Mouse (Mus musculus) neural tube, embryonic 12.5 days (tissue): Measurements from ENCODE around the gene Gtse1. TPM values are rescaled to one million over a fixed set of nuclear protein-coding genes. Genes with fewer than 3 reads are reported as not detected.
A peak's percentile ranks its signal among the peaks of the same experiment; 100 is the strongest.

Experiments
- ATAC-seq: fragments of 200-750 bp; cut with Nextera tagmentation; 2 replicates; pipeline ENCODE4 v1.8.0; 2017; ENCODE audit warnings: low read depth, mild to moderate bottlenecking, moderate TSS enrichment, moderate library complexity; ENCODE audit not compliant: low FRiP score
- H3K27ac ChIP-seq: fragments of 300-500 bp; sonication (generic); 2 replicates; pipeline ENCODE4 v1.5.1; 2016
- H3K27me3 ChIP-seq: fragments of 300-500 bp; sonication (generic); replicated peaks from 2 replicates; pipeline ENCODE4 v1.6.1; 2016; ENCODE audit warnings: mild to moderate bottlenecking
- H3K36me3 ChIP-seq: fragments of 300-500 bp; sonication (generic); 2 replicates; pipeline ENCODE4 v1.6.1; 2016; ENCODE audit warnings: mild to moderate bottlenecking
- H3K4me1 ChIP-seq: fragments of 300-500 bp; sonication (generic); 2 replicates; pipeline ENCODE4 v1.6.1; 2016
- H3K4me2 ChIP-seq: fragments of 300-500 bp; sonication (generic); replicated peaks from 2 replicates; pipeline ENCODE4 v1.6.1; 2016; ENCODE audit warnings: mild to moderate bottlenecking
- H3K4me3 ChIP-seq: fragments of 300-500 bp; sonication (generic); 2 replicates; pipeline ENCODE4 v1.5.1; 2016
- H3K9ac ChIP-seq: fragments of 300-500 bp; sonication (generic); 2 replicates; pipeline ENCODE4 v1.6.1; 2016; ENCODE audit warnings: mild to moderate bottlenecking
- H3K9me3 ChIP-seq: fragments of 300-500 bp; sonication (generic); 2 replicates; pipeline ENCODE4 v1.6.1; 2016; ENCODE audit warnings: mild to moderate bottlenecking
- WGBS: fragments of 180-500 bp; shearing (Covaris S2); methylation state at CpG from one replicate; pipeline ENCODE4 v1.1.7; 2016; 5-methylcytosine and 5-hydroxymethylcytosine counted together
- polyA plus RNA-seq: library from polyadenylated mRNA; unstranded; fragments of >200 nt; fragmentation: Nextera tagmentation; extraction: Ambion mirVana; gene quantifications from 2 replicates; pipeline ENCODE4 v1.2.1, GENCODE M21; 2016

Gtse1 gene
- polyA plus RNA-seq, result 24.1 TPM in 2 replicates

DNA sequence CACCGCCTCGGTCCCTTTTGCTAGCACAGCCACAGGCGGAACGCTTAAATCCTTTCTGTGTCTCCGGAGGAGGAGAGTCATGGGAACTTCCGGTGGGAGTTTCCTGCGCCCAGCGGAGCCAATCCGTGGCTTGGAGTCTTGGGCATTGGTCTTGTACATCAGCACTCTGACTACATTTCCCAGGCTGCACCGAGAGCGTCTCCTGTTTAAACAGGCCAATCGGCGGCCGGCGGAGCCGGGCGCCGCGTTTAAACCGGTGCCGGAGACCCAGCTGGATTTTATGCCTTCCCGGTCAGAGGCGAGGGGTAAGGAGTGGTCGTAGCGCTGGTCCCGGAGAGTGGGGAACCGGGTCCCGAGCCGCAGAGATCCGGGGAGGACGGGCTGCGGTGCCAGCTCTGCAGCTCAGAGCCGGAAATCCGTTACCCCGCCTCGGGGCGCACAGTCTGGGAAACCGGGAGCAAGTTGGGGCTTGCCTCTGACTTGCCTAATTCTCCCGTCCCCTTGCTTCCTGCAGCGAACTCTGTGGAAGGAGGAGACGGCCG, at the start of gene Gtse1:
Gtse1 (plus strand) TSS at position 256 of the 542 bp plus-strand sequence.
- H3K27ac ChIP-seq, result peak within 1 kb of the TSS; percentile 57; the same call in 1 of the 2 replicates
- under 1% methylated on average over 42 of the region's 42 CpGs for WGBS
- H3K9ac ChIP-seq, result peak within 1 kb of the TSS; percentile 77
- peak; percentile 96 for ATAC-seq
- no peaks in the 10 kb centered on the region for H3K27me3 ChIP-seq
- no peaks in the 10 kb centered on the region for H3K9me3 ChIP-seq
- peak within 1 kb of the TSS; percentile 87 for H3K4me2 ChIP-seq
- H3K4me1 ChIP-seq, result peaks cover 23% of the 10 kb centered on the region
- peak within 1 kb of the TSS; percentile 71 for H3K4me3 ChIP-seq
- peaks cover 28% of the 10 kb centered on the region for H3K36me3 ChIP-seq

DNA sequence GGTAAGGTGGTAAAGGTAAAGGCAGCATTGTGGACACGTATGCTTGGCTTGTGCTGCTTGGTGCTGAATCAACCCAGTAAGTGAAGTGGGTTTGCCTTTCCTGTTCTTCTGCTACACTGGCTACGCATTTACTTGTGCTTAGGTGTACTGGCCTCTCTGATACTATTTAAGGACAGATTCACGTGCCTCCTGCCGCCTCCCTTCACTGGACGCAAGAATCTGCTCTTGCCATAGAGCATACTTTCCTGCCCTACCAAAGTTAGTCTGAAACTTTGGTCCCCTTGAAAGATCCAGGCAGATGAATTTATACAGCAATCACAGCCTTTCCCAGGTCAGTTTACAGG, 49.1 kb upstream of the Gtse1 start:
- no peaks in the 10 kb centered on the region for H3K9me3 ChIP-seq
- H3K4me3 ChIP-seq, result peak overlapping the region; percentile 73; the same call in 1 of the 2 replicates
- H3K27ac ChIP-seq, result no peak overlapping the region
- H3K36me3 ChIP-seq, result no peaks in the 10 kb centered on the region
- WGBS, result 87% methylated on average over 5 of the region's 5 CpGs
- no peaks in the 10 kb centered on the region for H3K27me3 ChIP-seq
- H3K9ac ChIP-seq, result no peak overlapping the region
- no peak for ATAC-seq
- peak overlapping the region; percentile 89 for H3K4me2 ChIP-seq
- peaks cover 7% of the 10 kb centered on the region for H3K4me1 ChIP-seq

DNA sequence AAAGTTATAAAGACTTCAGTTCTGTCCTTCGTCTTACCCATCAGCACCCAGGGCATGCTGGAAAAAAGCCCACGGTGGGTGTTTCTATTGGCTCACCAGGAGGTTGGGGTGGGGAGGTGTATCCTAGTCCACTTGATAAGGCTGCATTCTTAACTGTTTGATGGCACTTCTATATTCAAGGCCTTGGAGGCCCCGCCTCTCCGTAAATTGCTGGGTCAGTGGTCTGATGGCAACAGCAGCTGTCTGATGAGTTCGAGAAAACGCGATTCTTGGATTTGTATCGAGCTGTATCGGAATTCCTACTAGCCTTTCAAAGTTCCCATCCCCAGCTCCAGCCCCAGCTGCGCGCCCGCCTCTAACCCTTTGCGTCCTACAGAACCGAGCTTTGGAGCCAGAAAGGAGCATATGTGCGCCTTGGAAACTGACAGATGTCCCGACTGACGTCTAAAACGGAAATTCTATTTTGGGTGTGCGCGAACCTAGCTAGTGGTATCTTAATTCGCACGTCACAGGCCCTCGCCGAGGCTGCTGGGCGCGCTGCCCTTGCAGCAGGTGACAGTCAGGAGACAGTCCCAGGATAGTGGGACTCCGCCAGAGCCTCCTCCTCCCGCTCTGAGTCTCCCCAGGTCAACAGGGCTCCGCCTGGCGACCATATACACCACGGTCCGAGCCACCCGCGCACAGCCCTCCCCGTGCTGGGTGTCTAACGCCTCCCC, 48.6 kb upstream of the Gtse1 start:
- H3K27me3 ChIP-seq, result no peaks in the 10 kb centered on the region
- no peaks in the 10 kb centered on the region for H3K9me3 ChIP-seq
- H3K27ac ChIP-seq, result peak overlapping the region; percentile 42; the same call in 1 of the 2 replicates
- H3K4me3 ChIP-seq, result peak overlapping the region; percentile 73
- peak; percentile 90 for ATAC-seq
- peak overlapping the region; percentile 89 for H3K4me2 ChIP-seq
- H3K9ac ChIP-seq, result peak overlapping the region; percentile 72
- H3K36me3 ChIP-seq, result no peaks in the 10 kb centered on the region
- 5% methylated on average over 36 of the region's 36 CpGs for WGBS
- H3K4me1 ChIP-seq, result peaks cover 7% of the 10 kb centered on the region

DNA sequence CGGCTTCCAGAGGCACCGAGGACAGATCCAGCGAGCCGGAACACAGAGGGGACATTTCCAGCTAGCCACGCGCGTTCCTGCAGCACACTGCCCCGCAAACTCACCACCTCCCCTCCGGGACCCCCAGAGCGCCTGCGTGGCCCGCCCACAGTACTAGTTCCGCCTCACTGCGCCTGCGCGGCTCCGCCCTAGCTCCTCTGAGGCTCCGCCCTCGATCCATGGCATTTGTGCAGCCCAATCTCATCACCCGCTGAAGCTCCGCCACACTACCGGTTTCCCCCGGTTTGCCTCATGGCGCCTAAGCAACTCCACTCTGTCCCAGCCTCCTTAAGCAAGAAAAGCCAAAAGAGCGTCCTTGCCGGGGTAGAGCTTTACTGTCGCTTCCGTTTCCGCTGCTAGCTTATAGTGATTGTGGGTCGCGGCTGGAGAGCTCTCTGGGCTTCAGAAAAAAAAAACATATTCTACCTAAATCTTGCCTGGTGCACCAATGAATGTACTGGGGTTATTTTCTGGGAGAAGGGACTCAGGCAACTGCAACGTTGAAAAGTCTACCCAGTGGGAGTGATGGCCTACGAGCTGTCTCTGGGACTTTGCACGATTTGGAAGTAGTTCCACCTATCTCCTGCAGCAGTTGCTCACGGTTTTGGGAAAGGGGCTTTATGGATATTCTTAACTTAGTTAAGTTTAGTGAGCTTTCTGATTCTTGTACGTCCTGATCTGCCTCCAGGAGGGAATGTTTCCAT, 47.8 kb upstream of the Gtse1 start, which contains the start of gene Cdpf1:
Cdpf1 (minus strand) TSS at position 163 of the 743 bp plus-strand sequence.
- Histone ChIP-seq H3K9me3 (no peaks in the 10 kb centered on the region), H3K4me1 (peaks cover 7% of the 10 kb centered on the region), H3K9ac (peak within 1 kb of the TSS; percentile 72), H3K27ac (peak within 1 kb of the TSS; percentile 42; the same call in 1 of the 2 replicates), H3K4me2 (peak within 1 kb of the TSS; percentile 89), H3K27me3 (no peaks in the 10 kb centered on the region), H3K4me3 (peak within 1 kb of the TSS; percentile 73), H3K36me3 (no peaks in the 10 kb centered on the region)
- WGBS, result 3% methylated on average over 36 of the region's 36 CpGs
- ATAC-seq, result peak; percentile 95

DNA sequence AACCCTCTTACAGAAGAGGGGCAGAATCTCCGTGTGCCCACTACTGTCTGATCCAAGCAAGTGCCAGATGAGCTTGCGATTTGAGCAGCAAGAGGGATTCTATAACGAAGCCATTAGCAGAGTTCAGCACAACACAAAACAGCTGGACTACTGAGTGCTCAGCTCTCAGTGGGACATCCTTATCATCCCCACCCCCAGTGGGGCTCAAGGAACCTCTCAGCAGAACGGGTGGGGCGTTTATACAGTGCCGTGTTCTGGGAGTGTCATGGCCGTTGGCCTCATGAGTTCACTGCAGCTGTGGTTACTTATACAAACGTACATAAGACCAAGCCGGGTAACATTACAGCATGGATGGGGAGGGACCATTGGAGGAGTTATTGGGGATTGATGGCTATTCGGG, 46.1 kb upstream of the Gtse1 start:
- no peaks in the 10 kb centered on the region for H3K27me3 ChIP-seq
- H3K27ac ChIP-seq, result no peak overlapping the region
- H3K9me3 ChIP-seq, result 0 out of 2 replicates have a peak, but pooled peaks cover 8% of the 10 kb centered on the region
- no peaks in the 10 kb centered on the region for H3K36me3 ChIP-seq
- H3K9ac ChIP-seq, result no peak overlapping the region
- no peak overlapping the region for H3K4me3 ChIP-seq
- peaks cover 7% of the 10 kb centered on the region for H3K4me1 ChIP-seq
- WGBS, result 77% methylated on average over 10 of the region's 10 CpGs
- no peak overlapping the region for H3K4me2 ChIP-seq
- no peak for ATAC-seq

DNA sequence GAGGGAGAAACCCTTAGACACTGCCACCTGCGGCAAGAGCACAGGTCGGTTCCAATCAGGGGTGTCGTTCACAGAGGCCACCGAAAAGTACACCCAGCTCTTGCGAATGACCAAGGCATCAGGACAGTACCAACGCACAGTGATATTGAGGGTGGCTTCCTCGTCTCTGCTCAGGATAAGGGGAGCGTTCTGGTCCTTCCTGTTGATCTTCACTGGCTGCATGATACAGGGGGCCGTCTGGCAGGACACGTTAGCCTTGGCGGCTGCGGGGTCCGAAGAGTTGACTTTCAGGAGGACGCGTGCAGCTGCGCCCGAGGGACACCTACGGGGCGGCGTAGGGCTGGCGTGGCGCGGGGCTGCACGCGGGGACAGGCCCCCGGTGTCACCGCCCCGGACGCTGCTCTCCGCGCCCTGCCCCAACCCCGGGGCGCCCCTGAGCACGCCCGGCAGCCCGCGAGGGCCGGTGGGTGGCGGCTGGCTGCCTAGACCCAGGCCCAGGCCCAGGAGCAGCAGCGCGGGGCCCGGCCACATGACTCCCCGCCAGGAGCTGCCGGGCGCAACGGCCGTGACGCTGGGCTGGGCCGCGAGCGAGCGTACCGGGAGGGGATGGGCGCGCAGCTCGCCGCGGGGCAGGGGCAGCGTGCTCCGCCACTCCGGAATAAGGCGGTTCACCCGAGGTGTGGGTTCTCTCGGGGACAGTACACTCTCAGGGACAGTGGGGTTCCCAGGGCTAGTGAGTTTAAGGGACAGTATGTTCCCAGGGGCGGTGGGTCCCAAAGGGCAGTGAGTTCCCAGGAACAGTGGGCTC, 38.1 kb upstream of the Gtse1 start, which contains the start of gene Pkdrej:
Pkdrej (minus strand) TSS at position 532 of the 808 bp plus-strand sequence.
- peak; percentile 29; the same call in 1 of the 2 replicates for ATAC-seq
- WGBS, result 1% methylated on average over 65 of the region's 65 CpGs
- peaks cover 16% of the 10 kb centered on the region for H3K27me3 ChIP-seq
- H3K27ac ChIP-seq, result no peak within 1 kb of the TSS
- peaks cover 8% of the 10 kb centered on the region; the same call in 1 of the 2 replicates for H3K4me1 ChIP-seq
- no peaks in the 10 kb centered on the region for H3K36me3 ChIP-seq
- peak within 1 kb of the TSS; percentile 51 for H3K4me3 ChIP-seq
- H3K9ac ChIP-seq, result peak within 1 kb of the TSS; percentile 71
- H3K9me3 ChIP-seq, result 0 out of 2 replicates have a peak, but pooled peaks cover 13% of the 10 kb centered on the region
- peak within 1 kb of the TSS; percentile 98 for H3K4me2 ChIP-seq

DNA sequence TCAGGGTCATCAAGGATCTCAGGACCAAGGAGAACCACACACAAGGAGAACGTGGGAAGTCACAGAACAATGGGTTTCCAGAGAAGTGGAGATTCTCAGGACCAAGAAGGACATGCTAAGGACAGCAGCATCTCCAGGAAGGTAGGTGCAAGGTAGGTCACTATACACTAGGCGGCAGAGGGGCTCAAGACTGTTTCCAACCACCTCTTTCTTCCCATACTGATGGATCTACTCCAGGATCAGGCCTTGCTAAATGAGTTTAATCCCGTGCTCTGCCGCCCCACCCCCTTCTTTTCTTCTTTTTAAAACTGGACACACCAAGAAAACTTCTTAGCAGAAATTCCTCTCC, 37.6 kb upstream of the Gtse1 start:
- H3K36me3 ChIP-seq, result no peaks in the 10 kb centered on the region
- H3K4me2 ChIP-seq, result peak overlapping the region; percentile 98
- H3K9me3 ChIP-seq, result 0 out of 2 replicates have a peak, but pooled peaks cover 13% of the 10 kb centered on the region
- ATAC-seq, result 0 out of 2 replicates have a peak, but pooled peaks have one; percentile 9
- WGBS, result 15% methylated on average over 4 of the region's 4 CpGs
- peaks cover 8% of the 10 kb centered on the region; the same call in 1 of the 2 replicates for H3K4me1 ChIP-seq
- H3K27me3 ChIP-seq, result peaks cover 16% of the 10 kb centered on the region
- no peak overlapping the region for H3K9ac ChIP-seq
- H3K4me3 ChIP-seq, result peak overlapping the region; percentile 51; the same call in 1 of the 2 replicates
- no peak overlapping the region for H3K27ac ChIP-seq

DNA sequence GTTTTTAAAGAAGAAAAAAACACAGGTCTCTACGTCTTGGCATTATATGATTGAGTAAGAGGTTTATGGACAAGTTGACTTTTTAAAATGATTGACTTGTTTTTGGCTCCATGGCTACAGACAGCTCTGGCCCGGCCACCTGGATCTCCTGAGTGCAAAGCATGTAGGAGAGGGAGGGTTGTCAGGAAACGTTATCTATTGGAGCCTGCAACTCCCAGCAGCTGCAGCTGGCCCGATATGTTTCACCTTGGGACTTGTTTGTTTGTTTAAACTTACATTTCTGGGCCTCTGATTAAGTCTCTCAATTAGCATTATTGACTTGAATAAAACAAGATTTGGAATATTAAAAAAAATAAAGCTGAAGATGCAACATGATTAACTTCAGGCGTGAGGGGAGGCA, 32.9 kb upstream of the Gtse1 start:
- 79% methylated on average over 5 of the region's 5 CpGs for WGBS
- peaks cover 7% of the 10 kb centered on the region for H3K27me3 ChIP-seq
- H3K4me2 ChIP-seq, result no peak overlapping the region
- H3K4me1 ChIP-seq, result 0 out of 2 replicates have a peak, but pooled peaks cover under 1% of the 10 kb centered on the region
- H3K4me3 ChIP-seq, result no peak overlapping the region
- H3K36me3 ChIP-seq, result no peaks in the 10 kb centered on the region
- no peak overlapping the region for H3K9ac ChIP-seq
- no peak overlapping the region for H3K27ac ChIP-seq
- H3K9me3 ChIP-seq, result no peaks in the 10 kb centered on the region
- ATAC-seq, result no peak

DNA sequence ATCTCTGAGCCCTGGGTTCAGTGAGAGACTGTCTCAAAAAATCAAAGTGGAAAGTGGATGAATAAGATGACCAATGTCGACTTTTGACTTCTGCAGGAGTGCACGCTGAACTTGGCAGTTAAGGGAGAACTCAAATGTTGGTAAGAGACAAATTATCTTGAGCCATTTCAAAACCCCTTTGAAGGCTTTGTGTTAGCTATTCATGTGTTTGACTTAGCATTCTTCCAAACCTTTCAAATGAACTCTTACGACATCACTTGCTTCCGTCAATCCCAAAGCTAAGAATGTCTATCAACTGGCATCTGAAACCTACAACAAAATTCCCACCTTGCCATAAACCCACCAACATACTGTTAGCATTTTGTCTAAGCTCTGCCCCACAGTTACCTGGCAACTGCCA, 31.5 kb upstream of the Gtse1 start:
- WGBS, result 87% methylated on average over 4 of the region's 4 CpGs
- Histone ChIP-seq H3K36me3 (no peaks in the 10 kb centered on the region), H3K9ac (no peak overlapping the region), H3K4me3 (no peak overlapping the region), H3K4me2 (no peak overlapping the region), H3K4me1 (peaks cover 7% of the 10 kb centered on the region), H3K27me3 (0 out of 2 replicates have a peak, but pooled peaks cover 3% of the 10 kb centered on the region), H3K27ac (no peak overlapping the region), H3K9me3 (no peaks in the 10 kb centered on the region)
- no peak for ATAC-seq

DNA sequence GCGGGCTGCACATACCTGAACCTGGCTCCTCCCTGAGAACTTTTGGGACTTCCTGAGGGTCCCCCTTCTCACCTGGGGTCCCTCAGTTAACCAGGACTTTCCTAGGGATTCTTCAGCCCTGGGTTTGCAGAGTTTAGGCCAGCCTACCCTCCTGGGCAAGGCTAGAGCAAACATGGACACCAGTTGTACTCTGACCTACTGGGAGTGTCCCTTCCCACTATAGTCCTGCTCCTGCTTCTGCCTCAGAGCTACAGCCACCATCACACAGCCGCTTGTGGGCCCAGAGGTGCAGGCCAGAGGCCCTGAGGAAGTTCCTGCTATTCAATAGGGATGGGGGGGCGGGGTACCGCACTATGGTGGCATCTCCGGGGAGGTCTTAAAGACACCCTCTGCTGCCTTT, 30.1 kb upstream of the Gtse1 start:
- WGBS, result 67% methylated on average over 5 of the region's 5 CpGs
- H3K9me3 ChIP-seq, result no peaks in the 10 kb centered on the region
- H3K27ac ChIP-seq, result no peak overlapping the region
- no peak for ATAC-seq
- H3K27me3 ChIP-seq, result 0 out of 2 replicates have a peak, but pooled peaks cover 3% of the 10 kb centered on the region
- peaks cover 7% of the 10 kb centered on the region for H3K4me1 ChIP-seq
- H3K9ac ChIP-seq, result no peak overlapping the region
- no peaks in the 10 kb centered on the region for H3K36me3 ChIP-seq
- no peak overlapping the region for H3K4me2 ChIP-seq
- no peak overlapping the region for H3K4me3 ChIP-seq

DNA sequence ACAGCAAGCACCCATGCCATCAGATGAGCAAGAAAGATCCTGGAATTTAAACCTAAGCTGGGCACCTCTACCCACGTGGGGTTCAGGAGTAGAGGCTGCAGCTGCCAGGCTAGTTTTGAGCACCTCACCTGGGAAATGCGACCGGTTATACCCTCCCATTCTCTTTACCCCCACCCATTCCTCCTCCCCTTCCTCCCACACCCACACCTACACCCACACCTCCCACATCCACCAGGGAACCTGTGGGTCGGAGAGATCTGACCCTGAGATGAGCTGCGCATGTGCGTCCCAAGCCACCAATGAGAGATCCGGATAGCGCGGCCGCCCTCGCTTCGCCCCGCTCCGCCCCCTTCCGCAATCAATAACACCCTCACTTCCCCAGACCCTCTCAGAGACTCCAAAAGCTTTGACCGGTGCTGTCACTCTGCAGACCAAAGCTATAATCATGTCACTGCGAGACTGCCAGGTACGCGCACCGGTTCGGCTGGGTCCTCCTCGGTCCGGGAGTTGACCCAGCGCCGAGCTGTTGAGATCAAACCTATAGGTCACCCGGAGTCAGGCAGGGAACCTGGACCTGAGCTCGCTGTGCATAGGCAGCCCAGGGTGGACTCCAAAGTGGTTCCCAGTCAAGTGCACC, 27.5 kb upstream of the Gtse1 start, which contains the start of gene Ttc38:
Ttc38 (plus strand) TSS at position 353 of the 637 bp plus-strand sequence.
- Histone ChIP-seq H3K27ac (no peak within 1 kb of the TSS), H3K4me3 (peak within 1 kb of the TSS; percentile 56), H3K4me1 (peaks cover 7% of the 10 kb centered on the region), H3K4me2 (peak within 1 kb of the TSS; percentile 82), H3K36me3 (no peaks in the 10 kb centered on the region), H3K27me3 (0 out of 2 replicates have a peak, but pooled peaks cover 3% of the 10 kb centered on the region), H3K9me3 (no peaks in the 10 kb centered on the region), H3K9ac (peak within 1 kb of the TSS; percentile 61)
- peak; percentile 84 for ATAC-seq
- 1% methylated on average over 27 of the region's 27 CpGs for WGBS
